Mouse (Mus musculus) urinary bladder, postnatal 4 days (tissue): ENCODE results near the gene Olfr1168.
"Not testable (repeated sequence)": the region's sequence is repeated elsewhere in the genome, so short reads cannot be mapped to it uniquely, and the experiment has no call there.

ENCODE experiments used
- DNase-seq, 2 experiments: peaks; one replicate each; pipeline ENCODE4 v3.0.0; 2021 to 2022; ENCODE audit warnings: low spot score in 2 of 2

The Olfr1168 gene

DNA sequence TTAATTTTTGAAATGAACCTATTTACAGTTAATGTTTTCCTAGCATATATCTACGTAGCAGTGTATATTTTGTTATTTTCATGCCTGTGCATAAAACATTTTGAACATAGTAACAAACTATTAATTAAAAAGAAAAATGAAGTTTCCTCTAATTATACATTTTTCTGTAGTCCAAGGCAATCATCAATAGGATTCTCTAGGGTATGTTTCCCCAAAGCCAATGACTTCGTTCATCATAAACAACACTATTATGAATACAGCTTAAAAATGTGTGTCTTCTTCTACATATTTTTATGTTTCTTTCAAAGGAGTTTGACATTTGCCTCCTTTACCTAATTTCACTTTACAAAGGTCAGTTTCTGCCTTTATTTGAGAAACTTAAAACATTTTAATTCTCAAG, at the start of gene Olfr1168:
Gene Olfr1168 (plus strand): TSS at position 301 of the 400 bp plus-strand sequence.
- no peak for DNase-seq

DNA sequence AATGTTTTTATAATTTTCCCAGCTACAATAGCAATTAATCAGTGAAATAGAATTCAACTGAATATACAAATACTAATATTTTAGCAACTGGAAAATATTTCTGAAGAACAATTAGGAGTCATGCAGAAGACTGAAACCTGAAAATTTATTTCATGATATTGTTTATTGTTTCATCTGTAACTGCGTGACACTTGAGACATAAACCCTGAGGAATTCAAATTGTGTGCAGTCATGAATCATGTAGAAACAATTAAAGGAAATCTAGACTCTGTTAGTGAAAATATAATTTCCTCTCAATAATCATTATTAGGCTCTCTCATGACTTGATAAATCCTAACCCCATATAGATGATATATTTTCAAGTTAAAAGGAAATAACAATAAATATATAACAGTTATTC, 26.6 kb upstream of the Olfr1168 start, which contains the start of gene Olfr1167:
Gene Olfr1167 (minus strand): TSS at position 101 of the 400 bp plus-strand sequence.
- not testable (repeated sequence) for DNase-seq

- no peak for DNase-seq
These were observed 39.1 kb downstream of the Olfr1168 start for GRCm38 (mm10) chr2:88220784-88221183.

- no peak for DNase-seq
These were observed 46.6 kb downstream of the Olfr1168 start, which contains the start of gene Olfr1170 for GRCm38 (mm10) chr2:88228234-88228633. Gene Olfr1170 (minus strand): TSS chr2:88228334.
